Mouse (Mus musculus) thymus, postnatal 0 days (tissue): ENCODE data around the gene Parvg. TPM values are rescaled to one million over a fixed set of nuclear protein-coding genes. Genes with fewer than 3 reads are reported as not detected.

Experiments used
- DNase-seq: peaks from one replicate; pipeline ENCODE4 v3.0.0-alpha.2; 2015; ENCODE audit warnings: low spot score
- polyA plus RNA-seq: library from polyadenylated mRNA; unstranded; fragments of >200 nt; fragmentation: Nextera tagmentation; extraction: Ambion mirVana; gene quantifications from 2 replicates; pipeline ENCODE4 v1.2.1, GENCODE M21; 2015

Parvg gene
- polyA plus RNA-seq, 1 experiment from 2014 or later: 130 TPM

DNA sequence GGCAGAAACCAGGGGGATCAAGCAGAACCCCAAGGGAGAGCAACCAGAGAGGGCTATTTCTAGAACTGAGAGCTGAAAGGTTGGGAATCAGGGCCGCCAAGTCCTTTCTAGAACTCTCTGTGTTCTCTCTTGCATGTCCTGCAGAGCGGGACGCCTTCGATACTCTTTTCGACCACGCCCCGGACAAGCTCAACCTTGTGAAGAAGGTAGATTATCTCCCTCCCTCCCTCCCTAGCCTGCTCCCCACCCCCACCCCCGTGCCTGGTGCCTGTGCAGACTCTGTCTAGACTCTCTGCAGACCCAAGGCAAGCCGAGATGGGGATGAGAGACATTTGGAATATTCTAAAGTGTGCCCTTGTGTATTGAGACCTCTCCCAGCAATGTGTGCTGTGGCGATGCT, 20.6 kb upstream of the Parvg start:
- no peak for DNase-seq

DNA sequence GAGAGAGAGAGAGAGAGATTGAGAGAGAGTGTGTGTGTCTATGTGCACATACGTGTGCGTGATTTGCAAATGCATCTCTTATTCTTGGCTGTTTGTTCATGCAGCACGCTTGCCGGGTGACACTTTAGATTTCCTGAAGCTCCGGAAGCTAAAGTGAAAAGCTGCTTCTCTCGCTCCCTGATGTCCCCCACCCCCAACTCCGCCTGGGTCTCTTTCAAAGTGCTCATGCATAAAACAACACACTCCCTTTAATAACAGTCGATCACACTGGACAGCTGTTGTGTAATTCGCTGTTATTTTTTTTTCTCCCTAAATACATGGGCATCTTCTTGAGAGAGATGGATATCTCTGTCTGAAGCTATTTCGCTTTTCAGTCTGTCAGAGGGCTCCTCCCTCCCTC, 18.5 kb upstream of the Parvg start:
- no peak for DNase-seq

DNA sequence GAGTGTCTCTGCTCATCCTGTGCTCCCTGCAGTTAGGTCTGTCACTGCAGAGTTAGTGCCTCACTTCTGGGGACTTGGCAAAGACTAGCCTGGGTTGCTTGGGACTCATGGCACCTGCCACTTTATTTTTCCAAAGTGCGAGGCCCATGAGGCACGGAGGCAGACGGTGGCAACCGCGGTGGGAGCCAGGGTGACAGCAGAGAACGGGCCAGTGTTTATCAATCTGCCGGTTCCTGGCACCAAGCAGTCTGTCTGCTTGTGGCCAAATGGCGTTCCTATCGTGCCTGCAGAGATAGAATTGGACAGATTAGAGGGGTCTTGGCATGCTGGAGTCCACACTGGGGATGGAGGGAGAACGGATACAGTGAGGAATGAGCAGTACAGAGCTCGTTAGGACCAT, 13.6 kb upstream of the Parvg start:
- no peak for DNase-seq

DNA sequence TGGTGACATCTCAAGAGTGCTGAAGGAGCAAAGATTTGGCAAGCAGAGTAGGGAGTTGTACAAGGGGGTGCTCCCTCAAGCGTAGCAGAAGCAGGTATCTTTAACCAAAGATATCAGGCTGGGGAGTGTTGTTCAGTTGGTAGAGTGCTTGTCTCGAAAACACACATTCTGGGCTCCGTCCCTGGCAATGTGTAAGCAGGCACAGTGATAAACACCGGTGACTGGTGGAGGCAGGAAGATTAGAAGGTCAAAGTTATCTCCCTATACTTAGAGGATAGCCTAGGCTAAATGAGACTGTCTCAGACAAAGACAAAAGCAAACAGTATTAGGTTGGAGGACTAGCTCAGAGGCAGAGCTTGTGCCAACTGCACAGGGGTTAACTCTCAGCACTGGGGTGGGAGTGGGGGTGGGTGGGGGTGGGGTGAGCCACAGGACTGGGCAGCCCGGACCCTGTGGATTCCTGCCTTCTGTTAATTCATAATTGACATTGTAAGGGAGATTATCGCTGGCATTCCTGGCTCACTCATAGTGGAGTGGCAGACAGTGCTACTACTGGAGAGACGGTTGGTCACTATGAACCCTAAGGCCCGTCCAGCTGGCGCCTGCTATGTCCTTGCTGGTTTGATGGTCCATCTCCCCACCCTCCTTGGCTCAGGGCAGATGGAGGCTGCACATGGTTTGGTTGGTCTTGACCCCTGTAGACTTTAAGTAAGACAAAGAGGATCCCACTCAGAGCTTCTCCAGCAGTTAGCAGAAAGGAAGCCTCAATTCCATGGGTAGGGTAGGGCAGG, 12.3 kb upstream of the Parvg start:
- no peak for DNase-seq

DNA sequence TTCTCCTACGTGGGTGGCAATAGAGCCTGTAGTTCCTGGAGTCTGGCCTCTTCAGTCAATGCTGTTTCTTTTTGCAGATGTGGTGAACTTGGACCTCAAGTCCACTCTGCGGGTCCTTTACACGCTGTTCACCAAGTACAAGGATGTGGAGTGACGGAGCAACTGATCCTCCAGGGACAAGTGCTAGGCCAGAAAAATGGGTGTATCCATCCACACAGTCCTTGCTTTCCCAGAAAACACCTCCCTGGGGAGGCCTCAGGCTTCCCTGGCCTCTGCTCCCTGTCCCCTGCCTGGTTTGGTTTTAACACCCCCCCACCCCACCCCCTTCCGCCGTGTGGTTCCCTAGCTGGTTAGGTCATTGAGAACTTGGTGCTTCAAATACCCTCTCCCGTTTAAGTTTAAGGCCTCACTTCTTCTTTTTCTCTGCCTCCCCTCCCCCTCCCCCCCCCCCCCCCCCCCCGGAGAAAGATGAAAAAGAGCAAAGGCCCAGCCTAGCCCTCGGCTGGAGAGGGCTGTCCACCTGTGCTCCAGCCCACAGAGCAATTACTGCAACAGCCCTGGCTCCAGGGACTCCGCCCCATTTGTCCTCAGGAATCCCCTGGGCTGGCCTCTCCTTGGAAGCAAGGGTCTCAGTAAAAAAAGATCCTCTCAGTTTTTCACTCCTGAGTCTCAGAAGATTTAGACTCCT, 10.8 kb upstream of the Parvg start:
- no peak for DNase-seq

DNA sequence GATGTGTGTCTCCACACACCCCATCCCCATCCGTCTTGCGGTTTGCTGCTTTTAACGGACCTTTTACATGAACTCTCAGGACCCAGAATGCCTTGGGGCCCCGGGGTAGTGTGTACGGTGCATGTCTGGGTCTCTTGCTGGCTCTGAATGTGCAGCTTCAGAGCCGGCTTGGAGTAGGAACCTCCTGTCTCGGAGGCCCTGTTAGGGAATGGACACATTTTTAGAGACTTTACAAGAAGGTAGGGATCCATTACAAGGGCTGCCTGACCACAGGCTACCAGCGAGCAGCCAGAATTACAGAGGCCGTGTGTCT, 10.3 kb upstream of the Parvg start:
- DNase-seq: peak; percentile 86

DNA sequence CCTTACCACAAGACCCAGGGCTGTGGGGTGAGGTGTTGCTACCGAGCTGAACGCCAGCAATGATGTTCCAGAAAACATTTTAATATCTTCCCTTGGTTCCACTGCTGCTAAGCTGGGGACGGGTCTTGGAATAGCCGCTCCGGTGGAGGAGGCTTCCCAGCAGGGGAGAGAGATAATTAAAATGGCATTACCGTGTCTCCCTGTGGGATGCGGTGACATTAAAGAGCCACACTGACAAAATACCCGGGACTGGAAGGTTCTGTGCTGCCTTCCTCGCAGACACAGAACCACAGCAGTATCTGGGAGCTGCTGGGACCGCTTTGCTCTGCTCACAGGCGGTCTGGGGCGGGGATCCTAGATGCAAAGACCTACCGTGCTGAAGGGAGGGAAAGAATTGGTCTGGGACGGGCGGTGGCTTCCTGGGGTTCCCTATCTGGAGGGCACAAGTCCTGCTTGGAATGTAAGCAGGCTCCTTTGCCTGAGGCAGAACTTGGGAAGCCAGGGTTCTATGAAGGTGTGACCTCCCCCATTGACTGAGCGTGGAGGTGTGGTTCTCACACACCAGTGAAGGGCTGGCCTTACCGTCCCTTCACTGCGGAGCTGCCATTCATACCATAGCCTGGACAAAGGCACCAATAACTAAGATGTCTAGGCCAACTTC, 9.3 kb upstream of the Parvg start:
- DNase-seq: no peak

DNA sequence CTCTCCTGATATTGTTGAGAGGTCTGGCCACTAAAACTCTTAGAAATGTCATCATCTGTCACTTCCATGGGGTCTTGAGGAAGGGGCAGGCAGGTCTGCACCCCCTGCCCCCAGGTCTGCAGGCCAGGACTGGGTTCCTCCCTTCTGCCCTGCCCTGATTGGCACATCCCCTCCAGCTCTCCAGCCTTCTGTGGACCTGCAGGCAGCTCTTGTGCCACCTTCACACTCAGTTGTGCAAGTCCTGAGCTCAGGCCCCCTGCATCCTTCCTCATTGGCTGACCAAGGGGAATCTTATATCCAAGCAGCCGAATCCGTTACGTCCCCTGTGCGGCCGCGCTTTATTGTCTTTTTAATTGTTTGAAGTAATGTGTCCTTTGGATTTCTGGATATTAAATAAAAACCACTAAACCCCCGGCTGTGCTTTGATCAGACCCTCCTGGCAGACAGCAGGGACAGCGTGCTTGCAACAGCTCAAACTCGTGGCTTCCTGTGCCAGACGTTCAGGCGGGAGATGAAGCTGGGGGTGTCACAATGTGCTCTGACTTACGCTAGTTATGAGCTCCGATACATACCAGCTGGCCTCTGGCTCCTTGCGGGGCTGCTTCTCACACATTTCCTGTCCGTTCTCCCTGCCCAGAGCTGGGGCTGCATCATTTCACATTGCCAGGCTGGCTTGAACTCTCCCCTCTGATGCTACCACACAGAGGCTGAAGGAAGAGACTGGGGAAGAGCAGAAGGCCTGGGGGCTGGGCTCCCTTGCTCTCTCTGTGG, 8.4 kb upstream of the Parvg start:
- DNase-seq: peak; percentile 73

DNA sequence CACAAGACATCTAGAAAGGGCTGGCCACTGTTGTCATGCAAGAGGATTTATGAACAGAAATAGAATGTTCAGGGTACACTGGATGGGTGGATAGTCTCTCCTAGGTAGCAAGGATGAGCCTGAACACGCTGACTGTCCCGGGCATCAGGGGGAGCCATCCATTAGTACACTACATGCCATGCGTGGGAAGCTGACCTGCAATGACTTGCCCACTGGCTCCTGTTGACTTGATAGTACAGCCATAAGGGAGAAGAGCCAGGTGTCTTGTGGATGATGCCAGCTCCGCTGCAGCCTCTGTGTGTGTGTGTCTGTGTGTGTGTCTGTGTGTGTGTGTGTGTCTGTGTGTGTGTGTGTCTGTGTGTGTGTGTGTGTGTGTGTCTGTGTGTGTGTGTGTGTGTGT, 4.4 kb upstream of the Parvg start:
- no peak for DNase-seq

DNA sequence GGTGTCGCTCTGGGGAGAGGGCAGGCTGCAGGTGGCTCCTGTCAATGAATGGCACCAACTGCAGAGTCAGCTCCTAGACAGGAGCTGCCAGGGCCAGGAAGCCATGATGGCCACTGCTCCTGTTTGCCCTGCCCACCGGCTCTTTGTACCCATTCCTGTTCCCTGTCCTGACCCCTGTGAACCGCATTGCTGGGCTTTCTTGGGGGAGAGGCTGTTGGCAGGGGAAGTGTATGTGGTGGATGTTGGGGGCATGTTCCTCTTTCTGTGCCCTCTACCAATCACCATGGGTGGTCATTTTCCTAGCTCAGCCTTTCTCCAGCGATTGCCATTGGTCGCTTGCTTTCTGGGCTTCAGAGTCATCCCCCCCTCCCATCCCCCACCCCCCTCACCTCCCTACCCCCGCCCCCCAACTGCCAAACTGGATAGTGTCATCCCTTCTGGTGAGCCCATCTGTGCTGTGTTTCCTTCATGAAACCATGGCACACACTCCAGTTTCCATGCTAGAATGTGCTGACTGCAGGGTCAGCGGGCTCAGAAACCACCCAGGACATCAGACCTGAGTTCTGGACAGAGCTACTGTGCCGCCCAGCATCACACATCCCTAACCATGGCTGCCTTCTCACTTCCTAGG, 2.2 kb upstream of the Parvg start:
- no peak for DNase-seq

DNA sequence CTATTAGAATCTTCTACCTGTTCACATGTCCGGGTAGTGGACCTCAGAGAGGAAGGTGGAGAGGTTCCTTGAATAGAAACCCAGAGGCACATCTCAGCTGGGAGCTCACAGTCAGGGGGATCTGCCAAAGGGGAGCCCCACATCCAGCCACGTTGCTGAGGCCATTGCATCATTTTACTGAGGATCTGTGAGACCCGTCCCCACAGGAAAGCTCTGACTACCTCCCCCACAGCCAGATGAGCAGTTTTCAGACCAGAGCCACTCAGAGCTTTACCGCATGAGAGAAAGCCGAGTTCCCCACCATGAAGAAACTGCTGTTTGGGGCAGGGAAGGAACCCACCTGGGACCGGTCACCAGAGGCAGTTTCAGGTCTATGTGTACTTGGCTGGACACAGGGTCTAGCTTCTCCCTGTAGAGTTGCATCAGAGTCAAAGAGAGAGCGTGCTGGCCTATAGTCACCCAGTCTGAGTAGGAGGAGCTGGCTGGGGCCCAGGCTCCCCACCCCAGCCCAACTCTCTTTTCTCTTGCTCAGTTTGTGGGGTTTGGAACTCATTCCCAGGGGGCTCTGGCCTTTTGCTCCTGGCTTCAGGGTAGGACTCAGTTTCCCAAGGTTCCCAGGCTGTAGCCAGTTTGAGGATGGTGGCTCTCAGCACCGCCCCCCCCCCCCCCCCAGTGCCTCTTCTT, 1.2 kb downstream of the Parvg start:
- DNase-seq: peak; percentile 37

DNA sequence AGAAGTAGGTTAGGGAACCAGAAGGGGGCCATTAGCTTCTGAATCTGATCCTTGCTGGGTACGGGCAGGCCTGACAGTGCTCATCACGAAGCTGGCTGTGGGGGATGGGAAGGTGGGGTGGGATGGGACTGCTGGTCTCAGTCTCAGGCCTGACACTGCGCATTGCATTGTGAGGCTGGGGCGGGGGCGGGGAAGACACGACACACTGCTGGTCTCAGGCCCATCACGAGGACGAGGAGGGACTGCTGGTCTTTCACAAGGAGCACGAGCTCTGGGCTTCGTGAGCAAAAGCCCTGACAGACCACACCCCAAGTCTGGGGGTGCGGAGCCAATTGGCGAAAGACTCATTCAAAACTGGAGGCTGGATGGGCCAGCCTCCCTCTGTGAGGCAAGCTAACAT, 1.9 kb downstream of the Parvg start:
- DNase-seq: no peak

DNA sequence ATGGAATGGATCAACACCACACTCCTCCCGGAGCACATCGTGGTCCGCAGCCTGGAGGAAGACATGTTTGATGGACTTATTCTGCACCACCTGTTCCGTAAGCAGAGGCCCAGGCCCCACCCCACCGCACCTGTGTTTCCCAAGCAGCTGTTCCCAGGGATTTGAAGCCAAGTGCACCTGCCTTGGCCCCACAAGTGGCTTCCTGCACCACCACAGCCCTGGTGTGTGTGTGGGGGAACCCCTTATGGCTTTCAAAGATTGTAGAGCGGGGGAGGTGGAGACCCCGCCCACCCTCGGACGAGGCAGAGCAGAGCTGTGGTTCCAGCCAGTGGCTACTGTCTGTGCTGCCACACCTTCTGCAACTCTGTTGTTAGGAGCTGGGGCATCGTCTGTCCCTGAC, 5.0 kb downstream of the Parvg start:
- no peak for DNase-seq

DNA sequence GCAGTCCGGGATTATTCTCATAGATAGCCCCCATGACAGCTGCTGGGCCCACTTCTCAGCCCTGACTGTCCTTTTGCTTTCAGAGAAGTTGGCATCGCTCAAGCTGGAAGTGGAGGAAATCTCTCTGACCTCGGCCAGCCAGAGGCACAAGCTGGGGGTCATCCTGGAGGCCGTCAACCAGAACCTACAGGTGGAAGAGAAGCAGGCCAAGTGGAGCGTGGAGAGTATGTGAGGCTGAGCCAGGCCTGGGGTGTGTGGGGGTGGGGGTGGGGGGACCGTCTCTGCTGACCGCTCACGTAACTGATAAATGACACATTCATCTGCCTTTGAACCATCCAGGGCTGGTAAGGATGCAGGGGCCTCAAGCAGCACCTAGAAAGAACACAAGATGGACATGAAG, 6.1 kb downstream of the Parvg start:
- no peak for DNase-seq

DNA sequence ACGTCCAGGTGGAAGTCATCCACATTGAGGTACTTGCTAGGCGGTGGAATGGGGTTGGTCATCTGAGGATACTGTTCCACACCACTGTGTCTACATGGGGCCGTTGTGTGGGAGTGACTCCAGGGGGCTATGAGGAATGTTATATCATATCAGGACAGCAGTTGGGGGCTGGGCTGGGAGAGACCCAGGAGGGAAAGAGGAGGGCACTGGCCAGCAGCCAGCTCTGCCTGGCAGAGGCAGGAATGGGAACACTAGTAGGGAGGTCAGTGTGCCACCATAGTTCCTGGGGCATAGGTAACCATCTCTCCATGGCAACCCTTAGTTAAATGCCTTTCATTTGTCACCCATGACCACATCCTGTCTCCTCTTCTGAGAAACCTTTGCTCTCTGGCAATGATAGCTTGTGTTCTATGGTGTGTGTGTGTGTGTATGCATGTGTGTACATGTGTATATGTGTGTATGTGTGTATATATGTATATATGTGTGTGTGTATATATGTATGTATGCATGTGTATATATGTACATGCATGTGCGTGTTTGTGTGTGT, 7.3 kb downstream of the Parvg start:
- peak; percentile 77 for DNase-seq

DNA sequence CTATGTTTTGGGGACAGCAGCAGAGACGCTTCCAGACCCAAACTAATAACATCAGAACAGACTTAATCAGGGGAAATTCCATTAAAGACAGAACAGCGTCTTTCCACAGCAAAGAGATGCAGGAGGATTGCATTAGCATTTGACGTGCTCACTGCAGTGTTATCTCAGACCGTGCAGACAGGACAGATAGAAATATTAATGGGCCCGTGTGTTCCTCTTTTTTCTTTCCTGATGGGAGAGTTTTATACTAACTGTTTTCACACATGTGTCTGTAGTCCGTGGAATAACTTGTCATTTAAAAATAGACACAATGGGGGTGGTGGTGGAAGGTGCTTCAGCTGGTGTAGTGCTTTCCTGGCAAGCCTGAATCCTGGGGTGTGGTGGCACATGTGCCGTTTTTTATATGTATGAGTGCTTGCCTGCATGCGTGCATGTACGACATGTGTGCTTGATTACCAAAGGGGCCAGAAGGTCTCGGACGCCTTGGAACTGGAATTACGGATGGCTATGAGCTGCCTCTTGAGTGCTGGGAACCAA, 12.5 kb downstream of the Parvg start:
- no peak for DNase-seq

DNA sequence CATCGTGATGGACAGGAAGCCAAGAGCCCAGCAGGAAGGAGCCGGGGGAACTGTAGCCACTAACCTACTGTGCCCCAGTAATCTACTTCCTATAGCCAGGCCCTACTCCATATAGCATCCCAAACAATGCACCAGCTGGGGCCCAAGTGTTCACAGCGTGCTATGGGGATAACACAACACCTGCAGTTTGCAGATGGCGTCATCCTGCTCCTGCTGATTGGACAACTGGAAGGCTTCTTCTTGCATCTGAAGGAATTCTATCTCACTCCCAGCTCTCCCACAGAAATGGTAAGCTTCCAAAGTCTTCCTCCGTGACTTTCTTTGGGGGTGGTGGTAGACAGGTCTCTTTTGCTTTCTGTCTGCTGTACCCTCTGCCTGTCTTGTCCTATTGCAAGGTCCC, 13.8 kb downstream of the Parvg start:
- DNase-seq: no peak

DNA sequence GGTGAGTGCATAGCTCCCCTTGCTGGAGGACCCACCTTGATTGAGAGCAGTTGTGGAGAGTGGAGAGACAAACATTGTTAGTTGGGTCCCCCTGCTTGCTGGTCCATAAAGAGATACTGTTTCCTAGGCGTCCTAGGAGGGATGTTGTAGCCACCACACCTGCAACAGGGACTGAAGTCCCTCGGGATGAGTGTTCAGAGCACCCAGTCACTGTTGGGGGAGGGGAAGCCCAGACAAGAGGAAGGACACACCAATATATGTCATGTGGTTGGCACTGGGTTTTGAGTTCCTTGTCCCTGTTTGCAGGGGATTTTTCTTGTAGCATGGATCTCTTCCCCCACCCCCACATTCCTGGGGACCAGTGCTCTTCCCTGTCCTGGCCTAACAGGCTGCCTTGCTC, 17.1 kb downstream of the Parvg start:
- no peak for DNase-seq

DNA sequence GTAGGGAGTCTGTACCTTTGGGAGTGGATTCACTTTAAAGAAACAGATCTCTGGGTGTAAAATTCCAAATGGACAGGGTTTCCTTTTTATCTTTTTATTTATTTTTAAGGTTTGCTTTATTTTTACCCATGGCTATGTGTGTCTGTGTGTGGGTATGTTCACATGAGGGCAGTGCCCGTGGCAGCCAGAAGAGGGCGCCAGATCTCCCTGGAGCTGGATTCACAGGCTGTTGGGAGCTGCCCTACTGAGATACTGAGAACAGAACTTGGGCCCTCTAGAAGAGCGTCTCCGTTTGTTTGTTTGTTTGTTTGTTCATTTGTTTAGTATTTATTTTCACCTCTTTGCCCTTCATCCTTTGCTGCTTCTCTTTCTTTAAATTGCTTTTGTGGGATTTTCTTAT, 24.9 kb downstream of the Parvg start:
- DNase-seq: no peak
